Mouse (Mus musculus) CD4-positive, CD25-positive, alpha-beta regulatory T cell, adult 4 months (primary cell): ENCODE results near the gene Zfand3. TPM values are rescaled to one million over a fixed set of nuclear protein-coding genes. Genes with fewer than 3 reads are reported as not detected.

Source experiments
- ATAC-seq: one replicate; pipeline ENCODE4 v1.8.0; 2017
- polyA plus RNA-seq, 2 experiments: library from polyadenylated mRNA; unstranded; fragments of 100-300 nt; shearing (Covaris generic); gene quantifications; one replicate each; pipeline ENCODE4 v1.2.1; 2017

Gene Zfand3
- 10 to 100 TPM; 14.6 to 24.5 TPM for polyA plus RNA-seq

GRCm38 (mm10) chr17:30004203-30005102 lies at the start of gene Zfand3:
Zfand3 (plus strand) TSS chr17:30004733.
- peak; percentile 75 for ATAC-seq

- ATAC-seq: no peak
Measured at GRCm38 (mm10) chr17:29955880-29956279, 48.7 kb upstream of the Zfand3 start.

- ATAC-seq: peak; percentile 87
Measured at GRCm38 (mm10) chr17:29963730-29964259, 40.7 kb upstream of the Zfand3 start.

GRCm38 (mm10) chr17:29965506-29965905 lies 39.0 kb upstream of the Zfand3 start:
- no peak for ATAC-seq

- no peak for ATAC-seq
Measured at GRCm38 (mm10) chr17:29970037-29970555, 34.4 kb upstream of the Zfand3 start, which contains the start of gene Mdga1. Mdga1 (minus strand) TSS chr17:29970087.

GRCm38 (mm10) chr17:29971761-29972432 lies 32.6 kb upstream of the Zfand3 start:
- no peak for ATAC-seq

GRCm38 (mm10) chr17:29973226-29973625 lies 31.3 kb upstream of the Zfand3 start:
- peak; percentile 97 for ATAC-seq

GRCm38 (mm10) chr17:29975731-29976130 lies 28.8 kb upstream of the Zfand3 start:
- no peak for ATAC-seq

GRCm38 (mm10) chr17:29979020-29979419 lies 25.5 kb upstream of the Zfand3 start:
- ATAC-seq: no peak

- ATAC-seq: peak; percentile 86
Measured at GRCm38 (mm10) chr17:29979841-29980240, 24.7 kb upstream of the Zfand3 start.

GRCm38 (mm10) chr17:29981568-29981967 lies 23.0 kb upstream of the Zfand3 start:
- ATAC-seq: no peak

GRCm38 (mm10) chr17:29983190-29983589 lies 21.3 kb upstream of the Zfand3 start:
- no peak for ATAC-seq

GRCm38 (mm10) chr17:29984931-29985330 lies 19.6 kb upstream of the Zfand3 start:
- no peak for ATAC-seq

- ATAC-seq: no peak
Measured at GRCm38 (mm10) chr17:29985534-29985933, 19.0 kb upstream of the Zfand3 start.

GRCm38 (mm10) chr17:29988141-29988540 lies 16.4 kb upstream of the Zfand3 start:
- ATAC-seq: no peak

- no peak for ATAC-seq
Measured at GRCm38 (mm10) chr17:29989653-29990052, 14.9 kb upstream of the Zfand3 start.

GRCm38 (mm10) chr17:29990136-29990535 lies 14.4 kb upstream of the Zfand3 start:
- ATAC-seq: no peak

GRCm38 (mm10) chr17:29990845-29991244 lies 13.7 kb upstream of the Zfand3 start:
- ATAC-seq: no peak

GRCm38 (mm10) chr17:29993488-29993887 lies 11.0 kb upstream of the Zfand3 start:
- no peak for ATAC-seq

- ATAC-seq: no peak
Measured at GRCm38 (mm10) chr17:29994011-29994410, 10.5 kb upstream of the Zfand3 start.

GRCm38 (mm10) chr17:29994459-29994858 lies 10.1 kb upstream of the Zfand3 start:
- ATAC-seq: no peak

- ATAC-seq: no peak
Measured at GRCm38 (mm10) chr17:29995986-29996385, 8.5 kb upstream of the Zfand3 start.

- no peak for ATAC-seq
Measured at GRCm38 (mm10) chr17:29997726-29998125, 6.8 kb upstream of the Zfand3 start.
